Mouse (Mus musculus): ENCODE data around the gene Prkar1a.

DNA sequence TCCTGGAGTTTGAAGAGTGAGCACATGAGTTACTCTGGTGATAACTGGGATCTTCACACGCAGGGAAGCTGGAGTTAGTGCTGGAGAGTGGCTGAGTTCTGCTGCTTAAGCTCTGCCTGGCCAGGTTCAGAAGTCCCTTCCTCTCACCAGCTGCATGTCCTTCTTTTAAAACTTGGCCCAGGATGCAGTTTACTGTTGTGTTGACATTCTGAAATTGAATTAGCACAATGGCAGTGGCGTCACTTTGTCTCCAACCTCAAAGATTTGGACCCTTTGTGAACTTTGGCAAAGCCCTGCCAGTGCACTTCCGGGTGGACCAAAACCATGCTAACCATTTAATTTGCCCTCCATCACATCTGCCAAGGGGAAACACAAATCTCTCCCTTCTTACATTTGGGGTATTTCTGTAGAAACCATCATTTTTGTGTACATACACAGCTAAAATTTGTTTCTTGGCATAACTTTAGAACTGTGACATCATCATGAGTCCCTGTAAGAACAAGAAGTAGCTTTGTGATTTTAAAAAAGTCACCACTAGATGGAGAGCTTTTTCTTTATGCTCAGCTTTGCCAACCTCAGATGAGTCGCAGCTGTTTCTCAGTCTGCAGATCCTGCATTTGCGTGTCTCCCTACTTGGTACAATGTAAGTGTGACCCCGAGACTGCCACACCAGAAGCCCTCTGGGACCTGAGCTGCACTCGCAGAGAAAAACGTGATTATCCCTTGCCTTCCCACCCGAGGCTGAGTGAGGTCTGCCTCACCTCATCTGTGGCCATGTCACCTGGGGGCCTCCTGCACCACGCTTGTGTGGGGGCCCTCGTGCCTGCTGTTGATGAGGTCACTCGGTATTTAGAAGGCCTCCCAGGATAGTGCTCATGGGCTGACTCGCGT, 21.1 kb downstream of the Prkar1a start:
- TF ChIP-seq CTCF (conservative IDR thresholded peaks at IDR 0.05; ENCODE audit: low read length) (peak; percentile 35), POU5F1 (IDR thresholded peaks at IDR 0.05; ENCODE audit: borderline replicate concordance, low read length) (no peak)

Measured in E14TG2a.4 (cell line).